Mouse (Mus musculus) hindbrain, embryonic 15.5 days (tissue): Measurements from ENCODE around the gene Atxn7l1. TPM values are rescaled to one million over a fixed set of nuclear protein-coding genes. Genes with fewer than 3 reads are reported as not detected.

Source experiments
- polyA plus RNA-seq: library from polyadenylated mRNA; unstranded; fragments of >200 nt; fragmentation: Nextera tagmentation; extraction: Ambion mirVana; gene quantifications from 2 replicates; pipeline ENCODE4 v1.2.1, GENCODE M21; 2015

Gene Atxn7l1
- polyA plus RNA-seq, 1 experiment from 2014 or later = 23.6 TPM

Other genes with a start within 250 kb of the Atxn7l1 start
- 39.5 and 42.6 TPM in 2 replicates for gene Sypl, start 193.8 kb upstream of the Atxn7l1 start, polyA plus RNA-seq
- gene Cdhr3, start 54.8 kb upstream of the Atxn7l1 start, polyA plus RNA-seq = 0.16 and 0.19 TPM in 2 replicates
- gene Efcab10, start 247.2 kb downstream of the Atxn7l1 start, polyA plus RNA-seq = 3.8 and 4.2 TPM in 2 replicates